Mouse (Mus musculus): ENCODE measurements around the gene Tmem120b. TPM values are rescaled to one million over a fixed set of nuclear protein-coding genes. Genes with fewer than 3 reads are reported as not detected.

The Tmem120b gene
- polyA plus RNA-seq, 1 experiment from 2014 or later, result 11.4 TPM

DNA sequence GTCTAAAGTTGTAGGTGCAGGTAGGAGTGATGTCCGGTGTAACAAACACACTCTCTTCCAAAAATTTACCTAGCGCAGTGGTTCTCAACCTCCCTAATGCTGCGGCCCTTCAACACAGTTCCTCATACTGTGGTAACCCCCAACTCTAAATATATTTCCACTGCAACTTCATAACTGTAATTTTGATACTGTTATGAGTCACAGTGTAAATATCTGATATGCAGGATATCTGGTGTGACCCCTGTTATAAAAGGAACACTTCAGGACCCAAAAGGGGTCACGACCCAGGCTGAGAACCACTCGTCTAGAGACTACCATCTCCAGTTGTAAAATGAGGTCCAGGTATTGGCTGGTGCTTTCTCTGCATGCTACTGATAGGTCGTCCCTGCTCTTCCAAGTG, 56.9 kb downstream of the Tmem120b start:
- no peak overlapping the region for H3K4me2 ChIP-seq
- H3K4me3 ChIP-seq (ENCODE audit: low read depth, low read length), result no peak overlapping the region
- no peak for ATAC-seq (replicated peaks; ENCODE audit: insufficient number of reproducible peaks, low FRiP score, low TSS enrichment)
- no peaks in the 10 kb centered on the region for H3K27me3 ChIP-seq (ENCODE audit: control insufficient read depth, insufficient read depth, low read length)
- 82% methylated on average over 6 of the region's 6 CpGs for WGBS (ENCODE audit: insufficient replicate concordance)
- H3K9me3 ChIP-seq (replicated peaks; ENCODE audit: control insufficient read depth, low read length), result no peaks in the 10 kb centered on the region
- H3K27ac ChIP-seq (ENCODE audit: low read depth, low read length), result no peak overlapping the region
- H3K36me3 ChIP-seq (ENCODE audit: control insufficient read depth, insufficient read depth, low read length), result no peaks in the 10 kb centered on the region
- H3K9ac ChIP-seq (ENCODE audit: low read depth, low read length), result no peak overlapping the region
- peaks cover 7% of the 10 kb centered on the region; the same call in 1 of the 2 replicates for H3K4me1 ChIP-seq (ENCODE audit: control insufficient read depth, insufficient read depth, low read length)

DNA sequence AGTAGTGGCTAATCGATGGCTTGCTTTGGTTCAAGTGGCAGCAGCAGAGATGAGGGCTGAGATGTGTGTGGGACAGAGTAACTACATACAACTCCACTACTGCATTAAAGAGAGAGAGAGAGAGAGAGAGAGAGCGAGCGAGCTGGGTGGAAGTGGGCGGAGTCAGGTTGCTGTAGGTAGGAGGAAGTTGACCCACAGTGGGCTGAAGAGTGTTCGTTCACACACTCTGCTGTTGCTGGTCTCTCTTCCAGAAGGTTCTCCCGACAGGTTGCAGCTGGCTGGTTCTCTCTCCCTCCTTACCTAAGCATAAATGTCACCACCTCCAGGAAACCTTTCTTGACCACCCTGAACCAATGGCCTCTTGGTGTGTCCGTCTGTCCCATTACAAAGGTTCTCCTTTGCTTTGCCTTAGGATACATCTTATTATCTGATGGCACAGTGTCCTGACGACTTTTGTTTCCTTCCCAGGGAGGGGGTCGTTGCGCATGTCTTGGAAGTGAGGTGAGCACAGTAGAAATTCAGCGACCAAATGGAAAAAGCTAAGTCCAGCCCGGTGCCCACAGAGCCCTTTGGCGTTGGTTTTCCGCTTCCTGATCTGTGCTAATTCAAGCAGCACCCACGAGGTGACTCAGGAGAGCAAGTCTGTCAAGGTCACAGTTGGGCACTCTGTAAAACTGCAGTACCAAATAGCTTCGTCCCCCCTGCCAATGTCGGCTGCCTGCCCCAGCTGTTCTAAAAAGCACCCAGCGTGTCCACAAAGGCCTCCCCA, 57.6 kb downstream of the Tmem120b start:
- no peak overlapping the region for H3K4me3 ChIP-seq (ENCODE audit: low read depth, low read length)
- no peak overlapping the region for H3K27ac ChIP-seq (ENCODE audit: low read depth, low read length)
- WGBS (ENCODE audit: insufficient replicate concordance), result 66% methylated on average over 18 of the region's 18 CpGs
- no peaks in the 10 kb centered on the region for H3K36me3 ChIP-seq (ENCODE audit: control insufficient read depth, insufficient read depth, low read length)
- H3K4me1 ChIP-seq (ENCODE audit: control insufficient read depth, insufficient read depth, low read length), result peaks cover 7% of the 10 kb centered on the region; the same call in 1 of the 2 replicates
- no peaks in the 10 kb centered on the region for H3K27me3 ChIP-seq (ENCODE audit: control insufficient read depth, insufficient read depth, low read length)
- no peak for ATAC-seq (replicated peaks; ENCODE audit: insufficient number of reproducible peaks, low FRiP score, low TSS enrichment)
- H3K4me2 ChIP-seq, result no peak overlapping the region
- H3K9ac ChIP-seq (ENCODE audit: low read depth, low read length), result no peak overlapping the region
- no peaks in the 10 kb centered on the region for H3K9me3 ChIP-seq (replicated peaks; ENCODE audit: control insufficient read depth, low read length)

DNA sequence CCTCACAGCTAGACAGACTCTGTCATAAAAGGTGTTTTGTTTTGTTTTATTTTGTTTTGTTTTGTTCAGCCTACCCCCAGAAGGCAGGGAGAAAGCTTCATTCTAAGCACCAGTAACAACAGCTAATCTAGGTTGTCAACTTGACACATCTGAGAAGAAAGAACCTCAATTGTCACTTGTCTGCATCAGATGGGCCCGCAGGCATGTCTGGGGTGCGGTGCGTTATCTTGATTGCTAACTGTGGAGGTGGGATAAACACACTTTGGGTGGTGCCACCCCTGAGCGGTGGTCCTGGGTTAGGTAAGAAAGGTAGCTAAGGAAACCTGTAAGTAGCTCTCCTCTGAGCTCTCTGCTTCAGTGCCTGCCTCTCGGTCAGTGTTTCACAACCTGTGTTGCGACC, 58.8 kb downstream of the Tmem120b start:
- Histone ChIP-seq H3K27me3 (ENCODE audit: control insufficient read depth, insufficient read depth, low read length) (no peaks in the 10 kb centered on the region), H3K4me1 (ENCODE audit: control insufficient read depth, insufficient read depth, low read length) (peaks cover 11% of the 10 kb centered on the region), H3K4me2 (no peak overlapping the region), H3K9me3 (replicated peaks; ENCODE audit: control insufficient read depth, low read length) (no peaks in the 10 kb centered on the region), H3K36me3 (ENCODE audit: control insufficient read depth, insufficient read depth, low read length) (no peaks in the 10 kb centered on the region), H3K4me3 (ENCODE audit: low read depth, low read length) (no peak overlapping the region), H3K27ac (ENCODE audit: low read depth, low read length) (no peak overlapping the region), H3K9ac (ENCODE audit: low read depth, low read length) (no peak overlapping the region)
- WGBS (ENCODE audit: insufficient replicate concordance), result 65% methylated on average over 6 of the region's 6 CpGs
- no peak for ATAC-seq (replicated peaks; ENCODE audit: insufficient number of reproducible peaks, low FRiP score, low TSS enrichment)

DNA sequence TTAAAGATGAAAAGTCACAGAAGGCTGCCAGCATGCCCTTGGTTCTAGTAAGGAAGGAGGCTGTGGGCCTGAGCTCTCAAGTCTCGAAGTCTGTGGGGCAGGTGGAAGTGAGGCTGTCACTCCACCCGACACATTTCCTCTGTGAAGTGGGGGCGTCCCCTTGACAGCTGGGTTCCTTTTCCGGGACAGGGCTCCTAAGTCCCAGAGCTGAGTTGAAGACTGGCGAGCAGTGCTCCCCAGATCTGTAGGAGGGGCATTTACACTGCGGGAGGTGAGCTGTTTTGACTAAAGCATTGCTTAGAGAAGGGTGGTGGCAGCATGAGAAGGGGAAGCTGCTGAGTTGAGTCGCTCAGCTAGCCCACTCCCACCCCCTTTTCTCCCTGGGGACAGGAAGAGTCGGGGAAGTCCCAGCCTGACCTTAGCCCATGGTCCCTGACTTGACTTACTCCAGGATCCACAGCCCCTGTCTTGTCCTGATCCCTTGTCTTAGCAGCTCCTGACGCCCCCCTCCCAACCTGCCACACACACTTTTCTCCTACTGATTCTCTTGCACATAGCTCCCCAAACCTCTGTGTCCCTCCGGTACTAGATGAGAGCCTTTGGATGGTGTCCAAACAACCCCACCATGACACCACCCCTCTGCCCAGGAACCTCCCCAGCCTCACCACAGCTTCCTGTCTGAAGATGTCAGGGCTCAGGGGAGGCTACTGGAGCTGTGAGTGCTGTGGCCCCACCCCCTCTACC, 60.4 kb downstream of the Tmem120b start:
- Histone ChIP-seq H3K27ac (ENCODE audit: low read depth, low read length) (no peak overlapping the region), H3K4me1 (ENCODE audit: control insufficient read depth, insufficient read depth, low read length) (peaks cover 23% of the 10 kb centered on the region), H3K27me3 (ENCODE audit: control insufficient read depth, insufficient read depth, low read length) (no peaks in the 10 kb centered on the region), H3K9me3 (replicated peaks; ENCODE audit: control insufficient read depth, low read length) (no peaks in the 10 kb centered on the region), H3K9ac (ENCODE audit: low read depth, low read length) (peak overlapping the region; percentile 7; the same call in 1 of the 2 replicates), H3K4me2 (no peak overlapping the region), H3K36me3 (ENCODE audit: control insufficient read depth, insufficient read depth, low read length) (no peaks in the 10 kb centered on the region), H3K4me3 (ENCODE audit: low read depth, low read length) (no peak overlapping the region)
- ATAC-seq (replicated peaks; ENCODE audit: insufficient number of reproducible peaks, low FRiP score, low TSS enrichment), result no peak
- WGBS (ENCODE audit: insufficient replicate concordance), result 46% methylated on average over 10 of the region's 10 CpGs

DNA sequence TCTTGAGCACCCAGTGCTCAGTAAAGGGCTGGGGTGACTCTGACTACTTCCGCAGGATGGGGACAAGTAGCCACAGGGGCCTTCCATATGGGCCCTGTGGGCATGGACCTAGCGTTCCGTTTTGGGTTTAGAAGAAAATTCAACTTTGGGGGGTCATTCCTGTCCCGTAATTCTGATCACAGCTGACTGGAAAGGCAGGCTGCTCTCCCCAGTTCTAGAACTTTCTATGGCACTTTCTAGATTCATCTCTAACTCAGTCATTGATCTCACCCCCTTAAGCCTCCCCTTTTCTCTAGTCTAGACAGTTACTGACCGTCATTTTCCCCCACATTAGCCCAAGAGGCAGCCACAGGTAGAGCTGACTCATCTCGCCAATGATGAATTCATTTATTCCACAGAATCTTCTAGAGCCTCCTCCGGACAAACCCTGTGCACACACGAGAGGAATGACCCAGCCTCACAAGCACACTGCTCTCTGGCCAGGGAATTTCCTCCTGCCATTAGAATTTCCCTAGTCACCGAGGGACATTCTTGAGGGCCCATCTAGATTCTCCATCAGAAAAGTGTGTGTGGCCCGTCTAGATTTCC, 61.0 kb downstream of the Tmem120b start:
- Histone ChIP-seq H3K4me1 (ENCODE audit: control insufficient read depth, insufficient read depth, low read length) (peaks cover 30% of the 10 kb centered on the region), H3K27me3 (ENCODE audit: control insufficient read depth, insufficient read depth, low read length) (no peaks in the 10 kb centered on the region), H3K4me2 (no peak overlapping the region), H3K4me3 (ENCODE audit: low read depth, low read length) (no peak overlapping the region), H3K36me3 (ENCODE audit: control insufficient read depth, insufficient read depth, low read length) (no peaks in the 10 kb centered on the region), H3K9ac (ENCODE audit: low read depth, low read length) (peak overlapping the region; percentile 7; the same call in 1 of the 2 replicates), H3K9me3 (replicated peaks; ENCODE audit: control insufficient read depth, low read length) (no peaks in the 10 kb centered on the region), H3K27ac (ENCODE audit: low read depth, low read length) (no peak overlapping the region)
- ATAC-seq (replicated peaks; ENCODE audit: insufficient number of reproducible peaks, low FRiP score, low TSS enrichment), result no peak
- 74% methylated on average over 10 of the region's 10 CpGs for WGBS (ENCODE audit: insufficient replicate concordance)

DNA sequence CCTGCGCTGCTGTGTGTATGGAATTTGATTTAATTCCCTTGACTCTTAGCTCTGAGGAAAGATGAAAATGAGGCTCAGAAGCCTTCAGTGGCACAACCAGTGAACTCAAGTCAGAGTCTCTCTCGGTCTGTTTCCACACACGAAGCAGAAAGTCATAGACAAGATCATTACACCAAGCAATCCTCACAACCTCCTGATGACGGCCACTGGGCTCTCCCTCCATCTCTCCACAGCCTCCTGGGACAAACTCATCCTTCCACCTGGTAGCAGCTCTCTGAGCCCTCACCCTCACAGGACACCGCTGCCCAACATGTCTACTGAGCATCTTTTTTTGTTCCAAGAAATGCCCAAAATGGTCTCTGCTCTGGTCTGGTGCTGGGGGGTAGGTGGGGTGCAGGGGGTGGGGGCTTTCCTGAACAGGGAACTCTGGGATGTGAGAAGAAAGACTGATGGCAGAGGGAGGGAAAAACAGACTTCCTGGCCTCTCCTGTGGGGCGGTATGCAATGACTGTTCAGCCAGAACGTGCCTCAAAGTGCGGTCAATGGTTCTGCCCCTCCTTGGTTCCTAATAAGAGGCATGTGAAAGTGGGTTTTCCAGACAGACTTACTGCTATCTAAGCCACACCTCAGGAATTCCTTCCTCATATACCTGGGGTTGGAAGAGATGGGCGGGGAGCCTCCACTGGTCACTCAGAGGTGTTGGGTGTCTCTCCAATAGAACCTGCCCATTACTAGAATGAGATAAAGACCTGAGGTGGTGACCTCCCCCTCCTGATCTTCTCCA, 62.0 kb downstream of the Tmem120b start:
- Histone ChIP-seq H3K9ac (ENCODE audit: low read depth, low read length) (no peak overlapping the region), H3K36me3 (ENCODE audit: control insufficient read depth, insufficient read depth, low read length) (no peaks in the 10 kb centered on the region), H3K27ac (ENCODE audit: low read depth, low read length) (no peak overlapping the region), H3K27me3 (ENCODE audit: control insufficient read depth, insufficient read depth, low read length) (no peaks in the 10 kb centered on the region), H3K4me3 (ENCODE audit: low read depth, low read length) (no peak overlapping the region), H3K9me3 (replicated peaks; ENCODE audit: control insufficient read depth, low read length) (no peaks in the 10 kb centered on the region), H3K4me1 (ENCODE audit: control insufficient read depth, insufficient read depth, low read length) (peaks cover 39% of the 10 kb centered on the region), H3K4me2 (no peak overlapping the region)
- WGBS (ENCODE audit: insufficient replicate concordance), result 89% methylated on average over 9 of the region's 9 CpGs
- ATAC-seq (replicated peaks; ENCODE audit: insufficient number of reproducible peaks, low FRiP score, low TSS enrichment), result no peak

DNA sequence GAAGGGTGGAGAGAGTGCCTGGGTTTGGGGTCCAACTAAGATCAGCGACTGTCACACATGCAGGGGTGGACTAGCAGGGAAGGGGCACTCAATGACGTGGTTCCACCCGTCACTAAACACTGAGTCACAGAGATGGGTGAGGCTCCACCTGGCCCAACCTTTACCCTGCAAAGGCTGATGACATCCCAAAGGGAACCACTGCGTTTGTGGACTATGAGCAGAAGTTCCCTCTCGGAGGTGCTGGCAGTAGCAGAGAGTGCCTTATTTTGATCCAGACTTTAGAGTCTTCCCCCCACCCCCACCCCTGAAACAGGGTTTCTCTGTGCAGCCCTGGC, 62.6 kb downstream of the Tmem120b start:
- no peak for ATAC-seq (replicated peaks; ENCODE audit: insufficient number of reproducible peaks, low FRiP score, low TSS enrichment)
- WGBS (ENCODE audit: insufficient replicate concordance), result 81% methylated on average over 5 of the region's 5 CpGs
- peaks cover 43% of the 10 kb centered on the region for H3K4me1 ChIP-seq (ENCODE audit: control insufficient read depth, insufficient read depth, low read length)
- no peaks in the 10 kb centered on the region for H3K9me3 ChIP-seq (replicated peaks; ENCODE audit: control insufficient read depth, low read length)
- H3K36me3 ChIP-seq (ENCODE audit: control insufficient read depth, insufficient read depth, low read length), result no peaks in the 10 kb centered on the region
- H3K27me3 ChIP-seq (ENCODE audit: control insufficient read depth, insufficient read depth, low read length), result no peaks in the 10 kb centered on the region
- no peak overlapping the region for H3K27ac ChIP-seq (ENCODE audit: low read depth, low read length)
- no peak overlapping the region for H3K4me2 ChIP-seq
- no peak overlapping the region for H3K9ac ChIP-seq (ENCODE audit: low read depth, low read length)
- H3K4me3 ChIP-seq (ENCODE audit: low read depth, low read length), result no peak overlapping the region

DNA sequence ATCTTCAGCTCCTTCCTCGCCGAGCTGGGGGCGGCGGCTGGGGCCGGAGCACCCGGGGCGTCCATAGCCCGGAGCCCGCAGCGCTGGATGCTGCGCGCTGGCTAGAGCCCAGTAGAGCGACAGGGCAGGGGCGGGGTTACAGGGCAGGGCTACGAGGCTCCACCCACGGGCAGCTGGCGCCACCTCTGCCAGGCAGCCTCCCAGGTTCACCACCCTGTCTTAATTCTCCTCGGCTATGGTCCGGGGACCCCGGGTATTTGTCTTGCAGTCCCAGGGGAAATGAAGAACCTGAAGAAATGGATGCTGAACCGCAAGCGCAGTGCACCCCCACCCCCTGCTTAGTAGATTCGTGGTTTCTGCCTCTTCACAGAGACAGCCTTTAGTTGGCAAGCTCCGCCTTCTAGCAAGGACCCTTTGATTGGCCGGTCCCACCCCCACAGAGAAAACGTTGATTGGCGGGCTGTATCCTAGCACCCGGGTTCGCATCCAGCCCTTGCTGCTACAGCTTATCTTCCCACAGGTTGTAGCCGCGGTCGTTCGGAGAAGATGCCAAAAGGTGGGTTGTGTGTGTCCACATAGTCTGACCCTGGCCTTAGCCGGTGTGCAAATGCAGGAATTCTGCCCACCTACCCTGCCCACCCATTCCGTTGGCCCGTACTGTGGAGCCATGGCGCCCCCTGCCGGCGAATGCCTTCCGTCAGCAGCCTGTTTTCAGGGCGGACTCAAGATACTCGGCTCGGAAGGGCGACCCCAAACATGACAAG, 64.3 kb downstream of the Tmem120b start, which contains the start of gene Rhof:
Gene Rhof (minus strand): TSS at position 385 of the 764 bp plus-strand sequence.
- peak within 1 kb of the TSS; percentile 59; the same call in 1 of the 2 replicates for H3K9ac ChIP-seq (ENCODE audit: low read depth, low read length)
- no peaks in the 10 kb centered on the region for H3K36me3 ChIP-seq (ENCODE audit: control insufficient read depth, insufficient read depth, low read length)
- WGBS (ENCODE audit: insufficient replicate concordance), result 2% methylated on average over 44 of the region's 44 CpGs
- H3K27ac ChIP-seq (ENCODE audit: low read depth, low read length), result peak within 1 kb of the TSS; percentile 100; the same call in 1 of the 2 replicates
- H3K4me1 ChIP-seq (ENCODE audit: control insufficient read depth, insufficient read depth, low read length), result peaks cover 58% of the 10 kb centered on the region
- peak within 1 kb of the TSS; percentile 100 for H3K4me2 ChIP-seq
- H3K4me3 ChIP-seq (ENCODE audit: low read depth, low read length), result peak within 1 kb of the TSS; percentile 36
- ATAC-seq (replicated peaks; ENCODE audit: insufficient number of reproducible peaks, low FRiP score, low TSS enrichment), result peak; percentile 60
- no peaks in the 10 kb centered on the region for H3K27me3 ChIP-seq (ENCODE audit: control insufficient read depth, insufficient read depth, low read length)
- H3K9me3 ChIP-seq (replicated peaks; ENCODE audit: control insufficient read depth, low read length), result no peaks in the 10 kb centered on the region
